Mouse (Mus musculus) neural tube, embryonic 13.5 days (tissue): ENCODE measurements around the gene 6030458C11Rik. TPM values are rescaled to one million over a fixed set of nuclear protein-coding genes. Genes with fewer than 3 reads are reported as not detected.

ENCODE experiments used
- ATAC-seq: fragments of 200-750 bp; cut with Nextera tagmentation; 2 replicates; pipeline ENCODE4 v1.8.0; 2017; ENCODE audit warnings: low read depth, mild to moderate bottlenecking, moderate TSS enrichment, moderate library complexity
- H3K27ac ChIP-seq: fragments of 300-500 bp; sonication (generic); replicated peaks from 2 replicates; pipeline ENCODE4 v1.5.1; 2015; ENCODE audit warnings: moderate library complexity, mild to moderate bottlenecking, inconsistent platforms
- H3K27me3 ChIP-seq: fragments of 300-500 bp; sonication (generic); 2 replicates; pipeline ENCODE4 v1.6.1; 2015; ENCODE audit warnings: mild to moderate bottlenecking, inconsistent platforms
- H3K36me3 ChIP-seq: fragments of 300-500 bp; sonication (generic); 2 replicates; pipeline ENCODE4 v1.6.1; 2015; ENCODE audit warnings: mild to moderate bottlenecking, inconsistent platforms
- H3K4me1 ChIP-seq: fragments of 300-500 bp; sonication (generic); replicated peaks from 2 replicates; pipeline ENCODE4 v1.6.1; 2015; ENCODE audit warnings: inconsistent platforms
- H3K4me2 ChIP-seq: fragments of 300-500 bp; sonication (generic); 2 replicates; pipeline ENCODE4 v1.6.1; 2015; ENCODE audit warnings: inconsistent platforms, mild to moderate bottlenecking, moderate library complexity
- H3K4me3 ChIP-seq: fragments of 300-500 bp; sonication (generic); 2 replicates; pipeline ENCODE4 v1.5.1; 2015; ENCODE audit warnings: mild to moderate bottlenecking, inconsistent platforms
- H3K9ac ChIP-seq: fragments of 300-500 bp; sonication (generic); 2 replicates; pipeline ENCODE4 v1.6.1; 2015; ENCODE audit warnings: moderate library complexity, mild to moderate bottlenecking, inconsistent platforms
- H3K9me3 ChIP-seq: fragments of 300-500 bp; sonication (generic); 2 replicates; pipeline ENCODE4 v1.6.1; 2016; ENCODE audit warnings: inconsistent platforms
- WGBS: fragments of 180-500 bp; shearing (Covaris S2); methylation state at CpG from one replicate; pipeline ENCODE4 v1.1.7; 2015; 5-methylcytosine and 5-hydroxymethylcytosine counted together
- polyA plus RNA-seq: library from polyadenylated mRNA; unstranded; fragments of >200 nt; fragmentation: Nextera tagmentation; extraction: Ambion mirVana; gene quantifications from 2 replicates; pipeline ENCODE4 v1.2.1, GENCODE M21; 2015

6030458C11Rik gene
- polyA plus RNA-seq, 1 experiment from 2014 or later = 40.3 TPM

DNA sequence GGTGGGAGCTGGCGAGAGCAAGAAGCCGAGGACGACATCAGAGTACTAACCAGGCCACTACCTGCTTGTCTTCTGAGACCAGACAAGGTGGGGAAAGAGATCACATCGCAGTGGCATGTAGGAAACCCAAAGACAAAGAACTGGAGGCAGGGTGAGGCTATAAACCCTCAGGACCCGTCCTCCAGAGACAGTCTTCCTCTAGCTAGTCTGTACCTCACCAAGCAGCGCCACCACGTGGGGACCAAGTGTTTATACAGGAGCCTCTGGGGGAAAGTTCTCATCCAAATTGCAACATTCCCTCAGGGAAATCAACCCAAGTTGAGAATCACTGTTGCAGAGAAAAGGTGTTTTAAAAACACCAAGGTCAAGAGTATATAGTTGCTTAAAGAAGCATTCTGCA is 18.4 kb upstream of the 6030458C11Rik start:
- no peaks in the 10 kb centered on the region for H3K27me3 ChIP-seq
- H3K9me3 ChIP-seq = no peaks in the 10 kb centered on the region
- WGBS = 77% methylated on average over 7 of the region's 7 CpGs
- no peak overlapping the region for H3K4me2 ChIP-seq
- no peak for ATAC-seq
- peaks cover 90% of the 10 kb centered on the region for H3K36me3 ChIP-seq
- H3K27ac ChIP-seq = no peak overlapping the region
- H3K4me1 ChIP-seq = no peaks in the 10 kb centered on the region
- no peak overlapping the region for H3K9ac ChIP-seq
- H3K4me3 ChIP-seq = no peak overlapping the region

DNA sequence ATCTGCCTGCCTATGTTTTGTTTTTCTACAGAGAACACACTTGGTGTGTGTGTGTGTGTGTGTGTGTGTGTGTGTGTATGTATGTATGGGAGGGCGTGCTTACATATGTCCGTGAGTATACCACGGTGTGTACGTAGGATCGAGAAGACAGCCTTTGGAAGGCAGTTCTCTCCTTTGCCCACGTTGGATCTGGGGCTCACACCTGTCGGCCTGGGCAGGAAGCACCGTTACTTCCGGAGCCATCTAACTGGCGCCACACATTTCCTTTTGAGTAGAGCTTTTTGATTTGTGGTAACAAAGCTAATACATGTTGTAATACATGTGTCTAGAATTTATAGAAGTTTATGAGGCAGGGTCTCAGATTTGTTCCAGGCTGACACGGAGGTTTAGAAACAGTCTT is 16.3 kb upstream of the 6030458C11Rik start:
- H3K36me3 ChIP-seq = peaks cover 89% of the 10 kb centered on the region
- H3K4me1 ChIP-seq = no peaks in the 10 kb centered on the region
- no peaks in the 10 kb centered on the region for H3K27me3 ChIP-seq
- H3K4me2 ChIP-seq = no peak overlapping the region
- no peak for ATAC-seq
- H3K9me3 ChIP-seq = no peaks in the 10 kb centered on the region
- H3K4me3 ChIP-seq = no peak overlapping the region
- no peak overlapping the region for H3K9ac ChIP-seq
- H3K27ac ChIP-seq = no peak overlapping the region
- WGBS = 95% methylated on average over 11 of the region's 11 CpGs

DNA sequence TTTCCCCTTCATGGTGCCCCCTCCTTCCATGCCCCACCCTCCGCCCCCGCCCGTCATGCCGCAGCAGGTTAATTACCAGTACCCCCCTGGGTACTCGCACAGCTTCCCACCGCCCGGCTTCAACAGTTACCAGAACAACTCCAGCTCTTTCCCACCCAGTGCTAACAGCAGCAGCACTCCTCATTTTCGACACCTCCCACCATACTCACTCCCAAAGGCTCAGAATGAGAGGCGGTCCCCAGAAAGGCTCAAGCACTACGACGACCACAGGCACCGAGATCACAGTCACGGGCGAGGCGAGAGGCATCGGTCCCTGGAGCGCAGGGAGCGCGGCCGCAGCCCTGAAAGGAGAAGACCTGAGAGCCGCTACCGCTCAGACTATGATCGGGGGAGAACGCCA is 9.8 kb upstream of the 6030458C11Rik start:
- ATAC-seq = 0 out of 2 replicates have a peak, but pooled peaks have one; percentile 36
- Histone ChIP-seq H3K4me1 (no peaks in the 10 kb centered on the region), H3K4me2 (no peak overlapping the region), H3K27me3 (no peaks in the 10 kb centered on the region), H3K9me3 (no peaks in the 10 kb centered on the region), H3K27ac (no peak overlapping the region), H3K4me3 (no peak overlapping the region), H3K9ac (no peak overlapping the region), H3K36me3 (peaks cover 77% of the 10 kb centered on the region)
- whole genome bisulfite sequencing = 92% methylated on average over 24 of the region's 24 CpGs

DNA sequence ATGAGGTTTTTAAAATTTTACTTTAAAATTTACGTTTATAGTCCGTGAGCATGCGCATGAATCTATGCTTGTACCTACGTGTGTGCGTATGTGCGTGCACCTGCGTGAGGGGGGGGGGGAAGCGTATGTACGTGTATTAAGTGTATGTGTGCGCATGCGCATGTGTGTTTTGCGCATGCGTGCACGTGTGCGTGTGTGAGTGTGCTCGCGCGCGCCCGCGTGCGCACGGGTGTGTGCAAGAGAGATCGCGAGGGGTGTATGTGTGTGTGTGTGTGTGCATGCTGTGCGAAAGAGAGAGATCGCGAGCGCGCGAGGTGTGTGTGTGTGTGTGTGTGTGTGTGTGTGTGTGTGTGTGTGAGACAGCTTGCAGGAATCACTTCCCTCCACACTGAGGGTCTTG is 8.9 kb upstream of the 6030458C11Rik start:
- Histone ChIP-seq H3K4me2 (no peak overlapping the region), H3K36me3 (peaks cover 81% of the 10 kb centered on the region), H3K9me3 (no peaks in the 10 kb centered on the region), H3K4me1 (no peaks in the 10 kb centered on the region), H3K27me3 (no peaks in the 10 kb centered on the region), H3K4me3 (no peak overlapping the region), H3K27ac (no peak overlapping the region), H3K9ac (no peak overlapping the region)
- ATAC-seq = no peak
- 98% methylated on average over 31 of the region's 31 CpGs for WGBS

DNA sequence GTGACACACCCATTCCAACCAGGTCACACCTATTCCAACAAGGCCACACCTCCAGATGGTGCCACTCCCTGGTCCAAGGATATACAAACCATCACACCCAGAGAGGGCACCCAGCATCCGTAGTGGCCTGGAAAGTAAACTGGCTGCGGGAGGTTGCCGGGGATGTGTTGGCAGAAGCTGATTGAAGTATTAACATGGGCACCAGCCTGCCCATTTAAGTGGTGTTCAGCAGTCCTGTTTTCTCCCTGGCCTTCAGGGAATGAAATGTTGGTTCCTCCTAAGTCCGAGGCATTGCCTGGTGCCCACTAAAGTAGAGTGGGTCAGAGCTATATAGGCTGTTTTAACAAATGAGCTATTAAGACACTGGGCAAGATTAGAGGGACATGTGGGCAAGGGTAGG is 8.2 kb upstream of the 6030458C11Rik start:
- no peak for ATAC-seq
- H3K9ac ChIP-seq = no peak overlapping the region
- H3K4me2 ChIP-seq = no peak overlapping the region
- H3K27ac ChIP-seq = no peak overlapping the region
- H3K36me3 ChIP-seq = peaks cover 81% of the 10 kb centered on the region
- H3K4me3 ChIP-seq = no peak overlapping the region
- no peaks in the 10 kb centered on the region for H3K4me1 ChIP-seq
- H3K9me3 ChIP-seq = no peaks in the 10 kb centered on the region
- 96% methylated on average over 4 of the region's 4 CpGs for WGBS
- H3K27me3 ChIP-seq = no peaks in the 10 kb centered on the region

DNA sequence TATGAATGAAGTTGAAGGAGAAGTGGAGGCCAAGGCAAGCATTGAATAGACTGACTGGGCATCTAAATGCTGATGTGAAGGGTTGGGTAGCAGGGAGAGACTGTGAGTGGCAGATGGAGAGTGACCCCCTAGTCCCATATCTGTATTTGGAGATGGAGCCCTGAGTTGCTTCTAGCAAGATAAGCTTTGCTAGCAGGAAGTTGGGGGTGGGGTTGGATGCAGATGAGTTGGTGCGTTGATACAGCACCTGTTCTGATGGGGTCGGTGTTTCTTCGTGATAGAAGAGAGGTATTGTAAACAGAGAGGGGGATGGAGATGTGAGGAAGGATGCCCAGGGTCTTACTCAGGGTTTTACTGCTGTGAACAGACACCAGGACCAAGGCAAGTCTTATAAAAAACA is 5.4 kb upstream of the 6030458C11Rik start:
- 96% methylated on average over 3 of the region's 3 CpGs for WGBS
- H3K27ac ChIP-seq = no peak overlapping the region
- H3K36me3 ChIP-seq = peaks cover 67% of the 10 kb centered on the region

DNA sequence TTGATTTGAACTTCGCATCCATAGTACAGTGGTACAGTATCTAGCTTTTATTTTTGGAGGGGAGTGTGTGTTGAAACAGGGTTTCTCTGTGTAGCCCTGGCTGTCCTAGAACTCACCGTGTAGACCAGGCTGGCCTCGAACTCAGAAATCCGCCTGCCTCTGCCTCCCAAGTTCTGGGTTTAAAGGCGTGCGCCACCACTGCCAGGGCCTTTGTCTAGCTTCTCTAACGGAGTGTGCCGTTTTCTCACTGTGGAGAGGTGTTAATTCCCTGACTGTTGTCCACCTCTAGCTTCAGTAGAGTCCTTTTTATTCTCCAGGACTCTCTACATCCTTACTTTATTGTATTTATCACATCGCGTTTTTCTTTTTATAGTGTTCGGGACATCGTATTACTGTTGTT is 959 bp upstream of the 6030458C11Rik start:
- H3K9me3 ChIP-seq = no peaks in the 10 kb centered on the region
- no peaks in the 10 kb centered on the region for H3K27me3 ChIP-seq
- peaks cover 30% of the 10 kb centered on the region for H3K4me1 ChIP-seq
- WGBS = 58% methylated on average over 12 of the region's 12 CpGs
- peaks cover 50% of the 10 kb centered on the region for H3K36me3 ChIP-seq
- H3K27ac ChIP-seq = no peak overlapping the region
- ATAC-seq = no peak
- H3K4me2 ChIP-seq = peak overlapping the region; percentile 79
- H3K9ac ChIP-seq = peak overlapping the region; percentile 92
- peak overlapping the region; percentile 92 for H3K4me3 ChIP-seq

More for the DNA sequence above, 5.4 kb upstream of the 6030458C11Rik start:
- Histone ChIP-seq H3K4me3 (no peak overlapping the region), H3K9me3 (no peaks in the 10 kb centered on the region), H3K9ac (no peak overlapping the region), H3K27me3 (no peaks in the 10 kb centered on the region), H3K4me2 (no peak overlapping the region), H3K4me1 (peaks cover 17% of the 10 kb centered on the region)
- no peak for ATAC-seq

DNA sequence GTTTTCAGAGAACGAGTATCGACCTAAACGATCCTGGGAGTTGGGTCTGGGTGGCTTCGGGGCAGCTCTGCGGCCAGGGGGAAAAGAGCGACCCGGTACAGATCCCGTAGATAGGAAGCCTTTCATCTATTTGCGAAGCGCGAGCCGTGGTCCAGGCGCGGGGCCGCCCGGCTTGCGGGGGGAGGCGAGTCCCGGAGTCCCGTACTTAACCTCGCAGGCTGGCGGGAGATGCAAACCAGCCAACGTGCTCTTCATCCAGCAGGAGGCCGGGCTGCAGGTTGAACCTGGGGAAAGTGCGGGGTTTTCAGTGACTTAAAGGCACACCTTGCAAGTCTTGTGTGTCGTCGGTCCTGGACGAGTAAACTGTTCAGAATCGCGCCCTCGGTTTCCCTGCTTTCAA is 516 bp upstream of the 6030458C11Rik start:
- peak; percentile 60 for ATAC-seq
- Histone ChIP-seq H3K4me2 (peak overlapping the region; percentile 79), H3K36me3 (peaks cover 49% of the 10 kb centered on the region), H3K27ac (peak overlapping the region; percentile 85), H3K4me1 (peaks cover 30% of the 10 kb centered on the region), H3K9ac (peak overlapping the region; percentile 92), H3K27me3 (no peaks in the 10 kb centered on the region), H3K9me3 (no peaks in the 10 kb centered on the region), H3K4me3 (peak overlapping the region; percentile 92)
- WGBS = under 1% methylated on average over 31 of the region's 31 CpGs

DNA sequence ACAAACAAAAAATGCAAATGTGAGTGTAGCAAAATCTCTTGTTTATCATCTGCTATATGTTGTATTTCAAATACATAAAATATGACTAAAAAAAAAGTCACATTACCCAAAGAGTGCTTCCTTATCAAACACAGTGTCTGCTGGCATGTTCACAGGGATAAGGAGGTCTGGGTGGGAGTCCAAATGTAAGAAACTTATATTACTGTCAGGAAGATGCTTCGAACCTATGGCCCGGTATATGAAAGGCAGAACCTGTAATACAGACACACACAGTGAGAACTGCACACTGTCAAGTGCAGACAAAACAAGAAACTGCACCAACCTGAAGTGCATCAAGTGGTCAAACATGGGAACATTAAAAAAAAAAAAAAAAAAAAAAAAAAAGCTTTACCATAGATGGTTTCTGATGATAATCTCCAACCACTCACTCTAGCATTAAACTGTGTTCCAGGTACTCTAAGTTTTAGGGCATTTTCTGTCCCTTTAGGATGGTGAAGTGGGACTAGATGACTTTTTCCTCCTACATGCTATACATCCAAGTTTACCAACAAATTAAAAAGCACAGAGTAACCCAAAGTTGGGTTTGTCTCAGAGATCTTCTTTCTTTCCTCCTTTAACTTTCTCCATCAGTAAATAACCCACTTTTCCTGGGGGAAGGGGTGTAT is 862 bp downstream of the 6030458C11Rik start:
- Histone ChIP-seq H3K27me3 (no peaks in the 10 kb centered on the region), H3K4me2 (peak overlapping the region; percentile 80), H3K36me3 (peaks cover 49% of the 10 kb centered on the region), H3K27ac (no peak overlapping the region), H3K9me3 (no peaks in the 10 kb centered on the region), H3K4me3 (peak overlapping the region; percentile 92), H3K9ac (peak overlapping the region; percentile 91), H3K4me1 (peaks cover 30% of the 10 kb centered on the region)
- ATAC-seq = no peak
- WGBS = 95% methylated on average over 2 of the region's 2 CpGs

DNA sequence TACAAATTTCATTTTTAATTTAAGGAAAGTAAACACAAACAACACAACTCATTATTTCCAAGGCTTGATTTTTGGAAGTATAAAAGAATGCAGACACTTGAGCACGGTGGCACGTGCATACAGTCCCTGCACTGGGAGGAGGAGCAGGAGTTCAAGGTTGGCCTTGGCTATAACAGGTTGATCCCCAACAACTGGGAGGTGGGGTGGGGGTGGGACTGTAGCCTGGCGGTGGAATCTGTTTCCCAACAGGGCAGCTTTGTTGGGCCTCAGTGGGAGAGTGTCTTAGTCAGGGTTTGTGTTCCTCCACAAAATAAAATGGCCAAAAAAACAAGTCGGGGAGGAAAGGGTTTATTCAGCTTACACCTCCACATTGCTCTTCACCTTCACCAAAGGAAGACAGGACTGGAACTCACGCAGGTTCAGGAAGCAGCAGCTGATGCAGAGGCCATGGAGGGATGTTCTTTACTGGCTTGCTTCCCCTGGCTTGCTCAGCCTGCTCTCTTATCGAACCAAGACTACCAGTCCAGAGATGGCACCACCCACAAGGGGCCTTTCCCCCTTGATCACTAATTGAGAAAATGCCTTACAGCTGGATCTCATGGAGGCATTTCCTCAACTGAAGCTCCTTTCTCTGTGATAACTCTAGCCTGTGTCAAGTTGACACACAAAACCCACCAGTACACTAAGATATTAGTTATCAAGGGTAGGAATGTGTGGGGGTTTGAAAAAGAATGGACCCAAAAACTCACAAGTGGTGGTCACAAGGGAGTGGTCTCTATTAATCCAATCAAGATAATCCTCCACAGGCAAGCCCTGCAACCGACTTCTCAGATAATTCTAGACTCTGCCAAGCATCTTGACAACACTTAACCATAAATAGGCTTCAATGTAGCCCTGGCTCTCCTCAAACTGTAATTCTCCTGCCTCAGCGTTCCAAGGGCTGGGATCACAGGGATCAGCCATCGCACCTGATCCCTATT is 1.7 kb downstream of the 6030458C11Rik start:
- whole genome bisulfite sequencing = 80% methylated on average over 9 of the region's 9 CpGs
- no peak overlapping the region for H3K4me3 ChIP-seq
- H3K9me3 ChIP-seq = no peaks in the 10 kb centered on the region
- peaks cover 49% of the 10 kb centered on the region for H3K36me3 ChIP-seq
- ATAC-seq = no peak
- H3K4me2 ChIP-seq = peak overlapping the region; percentile 80; the same call in 1 of the 2 replicates
- no peaks in the 10 kb centered on the region for H3K27me3 ChIP-seq
- H3K4me1 ChIP-seq = peaks cover 30% of the 10 kb centered on the region
- no peak overlapping the region for H3K9ac ChIP-seq
- no peak overlapping the region for H3K27ac ChIP-seq

DNA sequence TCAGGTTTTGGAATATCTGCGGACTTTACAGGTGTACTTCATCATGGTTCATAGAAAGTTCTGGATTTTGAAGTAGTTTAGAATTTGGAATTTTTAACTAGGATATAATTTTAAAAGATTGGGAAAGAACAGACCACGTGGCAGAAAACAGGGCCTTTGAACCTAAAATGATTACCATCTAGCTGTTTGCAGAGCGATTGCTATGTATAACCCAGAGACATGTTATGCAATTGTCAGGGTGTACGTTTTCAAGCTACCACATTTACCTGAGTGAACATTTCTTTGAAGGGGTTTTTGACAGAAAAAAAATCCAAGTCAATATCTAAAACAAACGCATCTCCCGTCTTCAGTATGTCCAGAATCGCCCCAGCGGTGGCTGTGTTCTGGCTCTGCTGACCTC is 6.9 kb downstream of the 6030458C11Rik start:
- Histone ChIP-seq H3K27ac (no peak overlapping the region), H3K36me3 (peaks cover 86% of the 10 kb centered on the region), H3K27me3 (no peaks in the 10 kb centered on the region), H3K4me3 (no peak overlapping the region), H3K4me2 (no peak overlapping the region), H3K4me1 (no peaks in the 10 kb centered on the region; the same call in 1 of the 2 replicates), H3K9me3 (no peaks in the 10 kb centered on the region), H3K9ac (no peak overlapping the region)
- WGBS = 94% methylated on average over 8 of the region's 8 CpGs
- no peak for ATAC-seq

DNA sequence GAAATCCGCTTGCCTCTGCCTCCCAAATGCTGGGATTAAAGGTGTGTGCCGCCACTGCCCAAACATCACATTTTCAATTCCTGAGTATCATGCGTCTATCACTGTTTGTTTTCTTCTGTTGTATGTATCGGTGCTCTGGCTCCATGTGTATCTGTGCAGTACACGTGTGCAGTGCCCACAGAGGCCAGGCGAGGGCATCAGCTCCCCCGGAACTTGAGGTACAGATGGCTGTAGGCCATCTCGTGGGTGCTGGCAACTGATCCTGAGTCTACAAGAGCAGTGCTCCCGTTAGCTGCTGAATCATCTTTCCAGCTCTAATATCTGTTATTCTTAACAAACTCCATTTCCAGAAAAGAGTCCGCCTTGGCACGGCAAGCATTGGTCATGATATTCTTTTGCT is 11.8 kb downstream of the 6030458C11Rik start:
- Histone ChIP-seq H3K4me1 (no peaks in the 10 kb centered on the region), H3K27ac (no peak overlapping the region), H3K4me2 (no peak overlapping the region), H3K36me3 (peaks cover 95% of the 10 kb centered on the region), H3K9ac (no peak overlapping the region), H3K27me3 (no peaks in the 10 kb centered on the region), H3K4me3 (no peak overlapping the region), H3K9me3 (no peaks in the 10 kb centered on the region)
- WGBS = 96% methylated on average over 11 of the region's 11 CpGs
- no peak for ATAC-seq
